Mouse (Mus musculus) common myeloid progenitor, adult 5-6 weeks (primary cell): ENCODE data around the gene Cst12. TPM values are rescaled to one million over a fixed set of nuclear protein-coding genes. Genes with fewer than 3 reads are reported as not detected.

Experiments
- total RNA-seq: library from RNA; stranded (forward); fragments of 200-1000, 187-1606 nt; gene quantifications from 2 replicates; pipeline ENCODE4 v1.2.3, GENCODE M21; 2017

Cst12 gene
- total RNA-seq, 1 experiment from 2014 or later, result not detected

Other genes starting within 250 kb of the Cst12 start
- 34.9 and 40.3 TPM in 2 replicates for gene Nxt1, start 116.8 kb upstream of the Cst12 start, total RNA-seq
- 14.1 and 20.6 TPM in 2 replicates for gene Gzf1, start 108.3 kb upstream of the Cst12 start, total RNA-seq
- gene Napb, start 56.9 kb upstream of the Cst12 start, total RNA-seq, result 1.1 and 2.1 TPM in 2 replicates
- gene Cstl1, start 39.0 kb upstream of the Cst12 start, total RNA-seq, result not detected in 2 replicates
- gene Cst11, start 17.9 kb upstream of the Cst12 start, total RNA-seq, result not detected in 2 replicates
- not detected in 2 replicates for gene 8030411F24Rik, start 7.4 kb upstream of the Cst12 start, total RNA-seq
- gene Cst8, start 9.4 kb downstream of the Cst12 start, total RNA-seq, result not detected in 2 replicates
- not detected in 2 replicates for gene Cst13, start 30.7 kb downstream of the Cst12 start, total RNA-seq
- gene Cst9, start 45.8 kb downstream of the Cst12 start, total RNA-seq, result not detected in 2 replicates
- gene 9230104L09Rik, start 75.7 kb downstream of the Cst12 start, total RNA-seq, result not detected in 2 replicates
- gene Cst3, start 86.3 kb downstream of the Cst12 start, total RNA-seq, result 267 and 297 TPM in 2 replicates
- not detected in 2 replicates for gene Gm1330, start 213.9 kb downstream of the Cst12 start, total RNA-seq
- not detected in 2 replicates for gene Gm10750, start 227.9 kb downstream of the Cst12 start, total RNA-seq